Mouse (Mus musculus): ENCODE measurements around the gene Tnip2. TPM values are rescaled to one million over a fixed set of nuclear protein-coding genes. Genes with fewer than 3 reads are reported as not detected.

Gene Tnip2
- polyA plus RNA-seq, 1 experiment from 2014 or later = 3.4 TPM

DNA sequence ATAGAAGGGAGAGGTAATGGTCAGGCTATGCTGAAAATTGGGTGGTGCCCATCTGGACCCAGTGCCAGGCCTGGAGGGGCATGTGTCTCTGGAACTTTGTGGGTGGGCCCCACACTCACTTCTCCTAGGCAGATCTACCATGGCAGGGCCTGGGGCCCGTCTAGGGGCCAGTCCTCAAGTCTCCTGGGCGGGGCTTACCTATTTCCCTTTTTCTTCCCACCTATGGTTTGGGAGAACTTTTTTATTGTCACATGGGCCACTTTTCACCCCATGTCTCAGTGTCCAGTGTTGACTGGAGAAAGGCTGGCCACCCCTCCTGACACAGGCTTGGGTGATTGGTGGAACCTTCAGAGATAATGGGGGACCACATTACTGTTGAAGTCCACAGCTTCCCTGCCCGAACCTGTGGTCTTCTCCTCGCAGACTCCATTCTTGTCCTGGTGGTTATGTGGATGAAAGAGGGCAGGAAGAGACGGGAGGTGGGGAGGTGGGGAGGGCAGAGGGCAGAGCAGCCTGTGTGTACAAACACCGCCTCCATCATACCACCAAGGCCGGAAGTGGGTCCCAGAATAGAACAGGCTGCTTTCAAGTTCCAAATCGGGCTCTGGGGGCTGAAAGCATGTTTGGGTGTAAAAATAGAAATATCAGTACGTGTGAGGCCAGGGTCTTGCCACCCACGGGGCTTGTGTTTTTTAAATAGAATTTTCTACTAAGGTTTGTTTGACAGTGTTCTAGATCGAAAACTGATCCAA is 6.8 kb upstream of the Tnip2 start:
- no peaks in the 10 kb centered on the region for H3K27me3 ChIP-seq (ENCODE audit: control insufficient read depth, insufficient read depth, low read length)
- no peak overlapping the region for H3K27ac ChIP-seq (replicated peaks; ENCODE audit: low read depth, low read length)
- no peak overlapping the region for H3K4me2 ChIP-seq (ENCODE audit: low read depth, low read length)
- H3K4me1 ChIP-seq (ENCODE audit: control insufficient read depth, insufficient read depth, low read length) = no peaks in the 10 kb centered on the region
- WGBS = 67% methylated on average over 11 of the region's 11 CpGs
- no peak overlapping the region for H3K4me3 ChIP-seq (ENCODE audit: low read depth, low read length)
- no peaks in the 10 kb centered on the region for H3K9me3 ChIP-seq (replicated peaks; ENCODE audit: control insufficient read depth, low read length)
- DNase-seq (ENCODE audit: low spot score) (no peak), ATAC-seq (replicated peaks; ENCODE audit: insufficient number of reproducible peaks, low FRiP score, low TSS enrichment, low read depth) (no peak)
- no peak overlapping the region for H3K9ac ChIP-seq (replicated peaks; ENCODE audit: low read length)
- no peaks in the 10 kb centered on the region for H3K36me3 ChIP-seq (replicated peaks; ENCODE audit: control insufficient read depth, insufficient read depth, low read depth, low read length)

DNA sequence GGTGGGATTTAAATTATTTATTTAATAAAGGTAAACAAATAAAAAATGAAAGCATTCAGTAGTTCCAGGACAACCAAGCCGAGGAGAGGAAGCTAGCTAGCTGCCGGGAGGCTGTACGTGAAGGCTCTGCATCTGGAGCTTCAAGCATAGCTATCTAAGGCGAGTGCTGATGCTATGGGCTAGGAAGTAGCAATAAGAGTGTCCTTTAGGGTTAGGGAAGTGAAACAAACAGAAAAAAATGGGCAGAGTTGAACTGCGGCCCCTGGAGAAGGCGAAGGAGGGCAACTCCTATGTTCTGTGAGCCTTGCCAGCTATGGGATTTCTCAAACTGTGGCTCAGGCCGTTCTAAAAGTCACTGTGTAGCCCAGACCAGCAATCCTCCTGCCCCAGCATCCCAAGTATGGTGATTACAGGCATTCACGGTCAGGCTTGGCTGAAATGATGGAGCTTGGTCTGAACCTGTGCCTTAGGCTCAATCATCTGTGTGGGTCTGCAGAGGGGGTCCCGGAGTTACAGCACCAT is 5.7 kb upstream of the Tnip2 start:
- Histone ChIP-seq H3K4me1 (ENCODE audit: control insufficient read depth, insufficient read depth, low read length) (no peaks in the 10 kb centered on the region), H3K27ac (replicated peaks; ENCODE audit: low read depth, low read length) (no peak overlapping the region), H3K4me3 (ENCODE audit: low read depth, low read length) (no peak overlapping the region), H3K9ac (replicated peaks; ENCODE audit: low read length) (no peak overlapping the region), H3K27me3 (ENCODE audit: control insufficient read depth, insufficient read depth, low read length) (no peaks in the 10 kb centered on the region), H3K36me3 (replicated peaks; ENCODE audit: control insufficient read depth, insufficient read depth, low read depth, low read length) (no peaks in the 10 kb centered on the region), H3K4me2 (ENCODE audit: low read depth, low read length) (no peak overlapping the region), H3K9me3 (replicated peaks; ENCODE audit: control insufficient read depth, low read length) (no peaks in the 10 kb centered on the region)
- 83% methylated on average over 9 of the region's 9 CpGs for WGBS
- DNase-seq (ENCODE audit: low spot score) (no peak), ATAC-seq (replicated peaks; ENCODE audit: insufficient number of reproducible peaks, low FRiP score, low TSS enrichment, low read depth) (no peak)

GRCm38 (mm10) chr5:34517913-34518312 is 4.1 kb upstream of the Tnip2 start:
- no peak overlapping the region for H3K9ac ChIP-seq (replicated peaks; ENCODE audit: low read length)
- no peaks in the 10 kb centered on the region for H3K36me3 ChIP-seq (replicated peaks; ENCODE audit: control insufficient read depth, insufficient read depth, low read depth, low read length)
- ATAC-seq (replicated peaks; ENCODE audit: insufficient number of reproducible peaks, low FRiP score, low TSS enrichment, low read depth) (no peak), DNase-seq (ENCODE audit: low spot score) (peak; percentile 79)
- no peaks in the 10 kb centered on the region for H3K27me3 ChIP-seq (ENCODE audit: control insufficient read depth, insufficient read depth, low read length)
- H3K4me2 ChIP-seq (ENCODE audit: low read depth, low read length) = no peak overlapping the region
- H3K4me1 ChIP-seq (ENCODE audit: control insufficient read depth, insufficient read depth, low read length) = no peaks in the 10 kb centered on the region
- H3K4me3 ChIP-seq (ENCODE audit: low read depth, low read length) = no peak overlapping the region
- WGBS = 18% methylated on average over 3 of the region's 3 CpGs
- H3K27ac ChIP-seq (replicated peaks; ENCODE audit: low read depth, low read length) = no peak overlapping the region
- no peaks in the 10 kb centered on the region for H3K9me3 ChIP-seq (replicated peaks; ENCODE audit: control insufficient read depth, low read length)

DNA sequence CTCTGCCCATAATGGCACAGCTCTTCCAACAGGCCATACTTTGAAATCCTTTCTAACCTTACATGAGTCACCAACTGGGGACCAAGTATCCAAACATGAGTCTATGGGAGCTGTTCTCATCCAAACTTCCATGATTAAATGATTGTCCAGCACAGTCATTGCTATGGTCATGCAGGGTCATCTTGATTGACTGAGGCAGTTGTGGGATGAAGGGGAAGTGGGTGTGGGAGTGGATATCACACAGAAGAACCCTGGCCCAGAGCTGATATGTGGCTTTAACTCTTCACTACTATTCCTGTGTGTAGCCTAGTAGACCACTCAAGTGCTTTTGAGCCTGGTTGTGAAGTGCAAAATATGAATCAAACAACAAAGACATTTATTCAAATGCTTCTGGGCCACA is 1.3 kb upstream of the Tnip2 start:
- no peak for ATAC-seq (replicated peaks; ENCODE audit: insufficient number of reproducible peaks, low FRiP score, low TSS enrichment, low read depth)

GRCm38 (mm10) chr5:34514218-34514566 is 401 bp upstream of the Tnip2 start:
- no peak for DNase-seq (ENCODE audit: low spot score)
- H3K36me3 ChIP-seq (replicated peaks; ENCODE audit: control insufficient read depth, insufficient read depth, low read depth, low read length) = no peaks in the 10 kb centered on the region
- H3K4me1 ChIP-seq (ENCODE audit: control insufficient read depth, insufficient read depth, low read length) = no peaks in the 10 kb centered on the region
- no peak overlapping the region for H3K9ac ChIP-seq (replicated peaks; ENCODE audit: low read length)
- H3K4me2 ChIP-seq (ENCODE audit: low read depth, low read length) = peak overlapping the region; percentile 98
- no peak overlapping the region for H3K27ac ChIP-seq (replicated peaks; ENCODE audit: low read depth, low read length)
- 28% methylated on average over 7 of the region's 7 CpGs for WGBS
- peak; percentile 40; the same call in 1 of the 2 replicates for ATAC-seq (replicated peaks; ENCODE audit: insufficient number of reproducible peaks, low FRiP score, low TSS enrichment, low read depth)
- H3K9me3 ChIP-seq (replicated peaks; ENCODE audit: control insufficient read depth, low read length) = no peaks in the 10 kb centered on the region
- H3K27me3 ChIP-seq (ENCODE audit: control insufficient read depth, insufficient read depth, low read length) = peaks cover 3% of the 10 kb centered on the region; the same call in 1 of the 2 replicates
- H3K4me3 ChIP-seq (ENCODE audit: low read depth, low read length) = peak overlapping the region; percentile 68; the same call in 1 of the 2 replicates

More for the DNA sequence above, 1.3 kb upstream of the Tnip2 start:
- DNase-seq (ENCODE audit: low spot score) = no peak
- Histone ChIP-seq H3K9me3 (replicated peaks; ENCODE audit: control insufficient read depth, low read length) (no peaks in the 10 kb centered on the region), H3K4me2 (ENCODE audit: low read depth, low read length) (no peak overlapping the region), H3K9ac (replicated peaks; ENCODE audit: low read length) (no peak overlapping the region), H3K36me3 (replicated peaks; ENCODE audit: control insufficient read depth, insufficient read depth, low read depth, low read length) (no peaks in the 10 kb centered on the region), H3K4me1 (ENCODE audit: control insufficient read depth, insufficient read depth, low read length) (no peaks in the 10 kb centered on the region), H3K4me3 (ENCODE audit: low read depth, low read length) (no peak overlapping the region), H3K27ac (replicated peaks; ENCODE audit: low read depth, low read length) (no peak overlapping the region), H3K27me3 (ENCODE audit: control insufficient read depth, insufficient read depth, low read length) (peaks cover 3% of the 10 kb centered on the region; the same call in 1 of the 2 replicates)

GRCm38 (mm10) chr5:34512486-34512885 is 1.3 kb downstream of the Tnip2 start:
- DNase-seq (ENCODE audit: low spot score) = no peak
- H3K4me3 ChIP-seq (ENCODE audit: low read depth, low read length) = no peak overlapping the region

GRCm38 (mm10) chr5:34502821-34503220 is 11.0 kb downstream of the Tnip2 start:
- WGBS = 83% methylated on average over 6 of the region's 6 CpGs
- H3K9me3 ChIP-seq (replicated peaks; ENCODE audit: control insufficient read depth, low read length) = no peaks in the 10 kb centered on the region
- H3K4me1 ChIP-seq (ENCODE audit: control insufficient read depth, insufficient read depth, low read length) = no peaks in the 10 kb centered on the region
- H3K36me3 ChIP-seq (replicated peaks; ENCODE audit: control insufficient read depth, insufficient read depth, low read depth, low read length) = no peaks in the 10 kb centered on the region
- H3K27me3 ChIP-seq (ENCODE audit: control insufficient read depth, insufficient read depth, low read length) = no peaks in the 10 kb centered on the region
- no peak overlapping the region for H3K27ac ChIP-seq (replicated peaks; ENCODE audit: low read depth, low read length)
- ATAC-seq (replicated peaks; ENCODE audit: insufficient number of reproducible peaks, low FRiP score, low TSS enrichment, low read depth) (no peak), DNase-seq (ENCODE audit: low spot score) (no peak)
- no peak overlapping the region for H3K4me3 ChIP-seq (ENCODE audit: low read depth, low read length)
- H3K9ac ChIP-seq (replicated peaks; ENCODE audit: low read length) = no peak overlapping the region
- no peak overlapping the region for H3K4me2 ChIP-seq (ENCODE audit: low read depth, low read length)

More at GRCm38 (mm10) chr5:34512486-34512885, 1.3 kb downstream of the Tnip2 start:
- Histone ChIP-seq H3K27me3 (ENCODE audit: control insufficient read depth, insufficient read depth, low read length) (peaks cover 3% of the 10 kb centered on the region; the same call in 1 of the 2 replicates), H3K27ac (replicated peaks; ENCODE audit: low read depth, low read length) (no peak overlapping the region), H3K9ac (replicated peaks; ENCODE audit: low read length) (no peak overlapping the region), H3K36me3 (replicated peaks; ENCODE audit: control insufficient read depth, insufficient read depth, low read depth, low read length) (no peaks in the 10 kb centered on the region), H3K9me3 (replicated peaks; ENCODE audit: control insufficient read depth, low read length) (no peaks in the 10 kb centered on the region), H3K4me1 (ENCODE audit: control insufficient read depth, insufficient read depth, low read length) (no peaks in the 10 kb centered on the region), H3K4me2 (ENCODE audit: low read depth, low read length) (no peak overlapping the region)
- no peak for ATAC-seq (replicated peaks; ENCODE audit: insufficient number of reproducible peaks, low FRiP score, low TSS enrichment, low read depth)
- WGBS = 90% methylated on average over 3 of the region's 3 CpGs

DNA sequence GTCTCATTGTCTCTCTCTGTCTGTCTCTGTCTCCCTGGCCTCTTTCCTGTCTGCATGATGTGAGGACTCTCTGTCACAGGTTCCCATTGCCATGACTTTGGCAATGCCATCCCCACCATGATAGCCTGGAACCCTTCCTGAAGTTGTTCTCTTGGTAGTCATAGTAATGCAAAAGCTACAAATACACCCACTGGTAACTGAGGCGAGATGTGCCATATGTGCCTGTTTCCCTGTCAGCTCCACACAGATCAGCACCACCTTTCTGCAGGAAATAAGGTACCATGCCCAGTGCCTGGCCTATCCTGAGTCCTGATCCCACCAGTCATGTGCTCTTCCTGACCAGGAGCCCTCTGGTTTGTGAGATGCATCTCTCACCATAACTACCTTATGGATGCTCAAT is 11.4 kb downstream of the Tnip2 start:
- WGBS = 89% methylated on average over 1 of the region's 1 CpGs
- H3K9me3 ChIP-seq (replicated peaks; ENCODE audit: control insufficient read depth, low read length) = no peaks in the 10 kb centered on the region
- DNase-seq (ENCODE audit: low spot score) (no peak), ATAC-seq (replicated peaks; ENCODE audit: insufficient number of reproducible peaks, low FRiP score, low TSS enrichment, low read depth) (no peak)
- H3K27ac ChIP-seq (replicated peaks; ENCODE audit: low read depth, low read length) = no peak overlapping the region
- no peaks in the 10 kb centered on the region for H3K27me3 ChIP-seq (ENCODE audit: control insufficient read depth, insufficient read depth, low read length)
- H3K4me2 ChIP-seq (ENCODE audit: low read depth, low read length) = no peak overlapping the region
- no peak overlapping the region for H3K9ac ChIP-seq (replicated peaks; ENCODE audit: low read length)
- no peak overlapping the region for H3K4me3 ChIP-seq (ENCODE audit: low read depth, low read length)
- no peaks in the 10 kb centered on the region for H3K4me1 ChIP-seq (ENCODE audit: control insufficient read depth, insufficient read depth, low read length)
- H3K36me3 ChIP-seq (replicated peaks; ENCODE audit: control insufficient read depth, insufficient read depth, low read depth, low read length) = no peaks in the 10 kb centered on the region

All from embryonic facial prominence, embryonic 11.5 days (tissue).